Mouse (Mus musculus): ENCODE data around the gene Nlrp1b. TPM values are rescaled to one million over a fixed set of nuclear protein-coding genes. Genes with fewer than 3 reads are reported as not detected.
A peak's percentile ranks its signal among the peaks of the same experiment; 100 is the strongest.

The Nlrp1b gene
- total RNA-seq (2021), result under 1 TPM; 0.18 to 0.21 TPM
- long read RNA-seq, experiment 1, result 0 reads
- long read RNA-seq, experiment 2, result 0 reads

- DNase-seq, result no peak
These were observed at the start of gene Nlrp1b for GRCm38 (mm10) chr11:71230684-71231480. Nlrp1b (minus strand) TSS chr11:71230733.

DNA sequence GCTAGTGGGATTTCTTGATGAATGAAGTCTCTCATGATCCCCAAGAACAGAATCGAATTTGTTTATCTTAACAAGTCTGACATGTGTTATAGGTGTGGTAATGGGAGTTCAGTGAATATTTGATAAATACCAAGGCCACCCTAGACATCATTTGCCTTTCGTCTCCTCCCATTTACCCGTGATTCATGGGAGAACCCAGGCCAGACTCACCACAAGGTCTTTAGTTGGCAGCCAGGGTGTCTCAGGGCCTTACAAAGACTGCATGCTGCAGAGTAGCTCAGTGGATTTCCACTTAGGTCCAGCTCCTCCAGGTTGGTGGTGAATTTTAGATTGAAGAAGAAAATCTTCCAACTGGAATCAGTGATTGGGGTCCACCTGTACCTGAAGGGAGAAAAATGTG lies 30.5 kb upstream of the Nlrp1b start:
- DNase-seq, result peak; percentile 13

- DNase-seq, result no peak
These were observed 20.8 kb upstream of the Nlrp1b start for GRCm38 (mm10) chr11:71251333-71251732.

GRCm38 (mm10) chr11:71224614-71225013 lies 5.9 kb downstream of the Nlrp1b start:
- DNase-seq, result peak; percentile 28

DNA sequence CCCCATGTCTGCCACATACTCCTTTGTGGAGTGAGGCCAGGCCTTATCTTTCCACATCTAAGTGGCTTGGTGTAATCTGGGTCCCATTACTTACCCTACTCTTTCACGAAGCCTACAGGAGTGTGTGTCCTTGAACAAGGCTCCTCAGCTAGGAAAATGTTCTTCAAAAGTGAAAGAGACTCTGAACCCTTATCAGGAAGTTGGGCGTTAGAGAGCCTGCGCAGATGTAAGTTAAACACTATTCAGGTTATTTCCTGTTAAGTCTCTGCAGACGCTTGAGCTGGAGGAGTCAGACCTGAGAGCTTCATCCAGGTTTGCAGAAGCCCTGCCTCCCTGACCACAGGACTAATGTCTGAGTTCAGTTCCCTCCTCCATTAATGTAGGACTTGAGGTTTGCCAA lies 27.8 kb downstream of the Nlrp1b start:
- no peak for DNase-seq

DNA sequence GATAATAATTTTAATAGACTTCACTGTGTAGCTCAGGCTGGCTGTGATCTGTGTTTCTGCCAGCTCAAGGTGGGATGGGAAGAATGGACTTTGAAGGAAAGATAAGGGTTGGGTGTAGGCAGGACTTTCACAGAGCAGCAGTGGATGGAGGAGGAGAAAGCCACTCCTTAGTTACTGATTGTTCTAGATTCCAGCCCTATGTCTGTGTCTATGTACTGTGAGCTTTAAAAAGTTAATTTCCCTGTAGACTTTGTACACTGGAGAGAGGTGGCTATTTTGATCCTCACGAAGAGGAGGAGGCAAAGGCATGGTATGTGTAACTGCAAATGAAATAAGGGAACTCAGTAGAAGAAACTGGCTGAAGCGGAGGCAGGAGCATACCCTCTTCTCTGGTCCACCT lies 31.2 kb downstream of the Nlrp1b start:
- DNase-seq, result no peak

- no peak for DNase-seq
These were observed 60.9 kb downstream of the Nlrp1b start for GRCm38 (mm10) chr11:71169633-71170032.

DNA sequence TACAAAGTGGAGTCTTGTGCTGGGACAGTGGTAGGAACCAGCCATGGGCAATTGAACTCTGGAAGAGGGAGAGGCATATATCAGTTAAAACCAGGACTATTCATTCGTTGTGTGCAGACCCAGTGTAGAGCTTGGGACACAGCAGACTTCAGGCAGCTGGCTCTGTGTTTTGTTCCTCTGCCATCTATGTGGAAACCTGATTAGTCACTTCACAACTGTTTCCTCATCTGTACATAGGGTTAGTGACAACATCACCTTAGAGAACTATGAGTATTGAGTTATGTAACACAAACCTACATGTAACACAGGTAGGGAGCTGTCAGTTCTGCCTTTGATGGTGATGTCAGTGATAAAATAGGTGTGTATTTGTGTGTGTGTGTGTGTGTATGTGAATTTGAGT lies 66.4 kb downstream of the Nlrp1b start:
- DNase-seq, result no peak

DNA sequence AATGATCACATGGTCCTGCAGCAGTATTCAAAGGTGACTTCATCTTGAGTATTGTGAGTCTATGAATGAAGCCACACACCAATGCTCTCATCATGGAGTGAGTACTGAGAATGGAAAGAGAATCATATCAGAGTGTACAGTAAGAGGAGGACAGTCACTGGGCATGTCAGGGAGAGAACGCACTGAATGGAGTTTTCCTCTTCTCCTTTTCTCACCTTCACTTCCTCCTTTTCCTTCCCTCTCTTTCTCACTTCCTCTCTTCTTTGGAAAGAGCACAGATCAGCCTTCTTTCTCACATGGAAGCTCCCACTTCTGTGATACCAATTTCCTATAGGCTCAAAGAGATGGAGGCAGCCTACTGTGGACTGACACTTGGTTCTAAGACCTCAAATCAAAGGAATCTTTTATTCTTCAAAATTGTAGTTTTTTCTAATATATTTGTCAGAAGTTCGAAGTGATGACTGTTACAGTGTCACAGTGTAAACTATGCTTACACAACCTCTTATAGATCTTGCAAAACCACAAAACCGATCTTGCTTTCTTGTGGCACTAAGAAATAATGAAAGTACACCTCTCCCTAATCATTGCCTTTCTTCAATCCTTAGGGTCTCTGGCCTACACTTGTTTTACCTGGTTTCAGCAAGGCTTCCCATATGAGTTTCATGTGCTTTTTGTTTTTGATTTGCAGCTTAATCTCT lies 70.9 kb downstream of the Nlrp1b start:
- no peak for DNase-seq

- no peak for DNase-seq
These were observed 75.3 kb downstream of the Nlrp1b start for GRCm38 (mm10) chr11:71155272-71155671.

DNA sequence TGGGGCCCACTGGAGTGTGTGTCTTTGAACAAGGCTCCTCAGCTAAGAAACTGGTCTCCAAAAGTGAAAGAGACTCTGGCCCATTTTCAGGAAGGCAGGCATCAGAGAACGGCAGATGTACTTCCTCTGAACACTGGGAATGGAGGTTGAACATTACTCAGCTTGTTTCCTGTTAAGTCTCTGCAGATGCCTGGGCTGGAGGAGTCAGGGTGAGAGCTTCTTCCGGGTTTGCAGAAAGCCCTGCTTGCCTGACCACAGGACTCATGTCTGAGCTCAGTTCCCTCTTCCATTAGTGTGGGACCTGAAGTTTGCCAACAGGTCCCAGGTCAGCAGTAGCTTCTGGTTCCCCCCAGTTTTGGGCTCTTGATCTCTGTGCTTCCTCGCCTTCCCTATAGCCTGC lies 85.9 kb downstream of the Nlrp1b start, which contains the start of gene Nlrp1a:
Gene Nlrp1a, minus strand, starts transcription at position 44 of the 400 bp plus-strand sequence.
- no peak for DNase-seq

DNA sequence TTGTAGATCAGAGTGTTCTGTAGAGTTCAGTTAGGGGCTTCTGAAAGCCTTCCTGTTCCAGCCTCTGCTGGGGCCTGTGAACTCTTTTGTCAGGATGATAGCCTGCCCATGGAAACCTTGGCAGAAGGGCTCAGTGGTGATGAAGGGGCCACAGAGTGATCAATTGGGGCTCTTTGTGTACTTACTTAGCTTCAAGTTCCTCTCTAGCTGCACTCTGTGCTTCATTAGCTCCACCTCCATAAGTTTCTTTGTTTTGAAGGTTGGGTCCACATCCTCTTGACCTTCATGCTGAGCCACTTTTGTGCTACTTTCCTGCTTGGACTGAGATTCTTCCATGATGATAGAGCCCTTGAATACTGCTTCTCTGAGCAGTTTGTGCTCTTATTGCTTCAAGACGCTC lies 88.5 kb downstream of the Nlrp1b start:
- no peak for DNase-seq

DNA sequence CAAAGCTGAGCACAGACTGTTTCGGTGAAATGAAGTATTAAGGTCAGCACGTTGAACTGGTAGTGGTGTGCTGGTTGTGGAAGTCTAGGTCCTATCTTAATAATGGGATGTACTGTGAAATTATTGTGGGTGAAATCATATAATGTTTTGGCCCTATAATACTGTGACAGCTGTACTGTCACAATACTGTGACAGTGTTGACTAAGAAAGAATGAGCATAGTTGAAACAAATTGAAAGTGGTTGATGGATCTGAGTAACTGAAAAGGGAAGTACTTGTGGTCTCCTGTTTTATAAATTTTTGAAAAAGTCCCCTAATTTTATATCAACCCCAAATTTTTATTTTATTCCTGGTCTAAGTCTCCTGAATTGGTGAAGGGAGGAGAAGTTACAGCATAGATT lies 123.4 kb downstream of the Nlrp1b start:
- no peak for DNase-seq

- DNase-seq, result no peak
These were observed 124.1 kb downstream of the Nlrp1b start for GRCm38 (mm10) chr11:71106261-71107021.

DNA sequence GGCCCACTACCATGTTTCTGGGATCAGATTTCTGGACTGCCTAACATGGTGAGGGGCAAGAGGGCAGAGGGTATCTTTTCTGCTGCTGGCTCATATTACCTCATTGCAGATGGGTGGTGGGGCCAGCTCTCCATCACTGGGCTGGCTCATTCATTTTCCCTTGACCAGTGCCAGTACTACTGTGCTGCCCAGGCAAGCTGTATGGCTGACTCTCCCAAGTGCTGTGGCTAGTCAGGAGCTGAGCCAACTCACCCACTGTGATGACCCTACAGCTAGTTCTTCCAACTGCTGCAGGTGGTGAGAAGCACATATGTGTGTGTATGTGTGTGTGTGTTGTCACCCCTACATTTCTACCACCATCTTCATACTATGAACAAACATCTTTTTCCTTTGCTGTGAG lies 126.6 kb downstream of the Nlrp1b start:
- no peak for DNase-seq

Other genes starting within 250 kb of the Nlrp1b start
- gene C1qbp, start 247.7 kb downstream of the Nlrp1b start, total RNA-seq (2021), result 100 to 1,000 TPM; 254 to 262 TPM
- gene Dhx33, start 226.3 kb downstream of the Nlrp1b start, total RNA-seq (2021), result 10 to 100 TPM; 25.2 to 25.6 TPM
- gene Mis12, start 211.1 kb downstream of the Nlrp1b start, total RNA-seq (2021), result 10 to 100 TPM; 17.6 TPM
- gene Derl2, start 210.9 kb downstream of the Nlrp1b start, total RNA-seq (2021), result 10 to 100 TPM; 42.5 to 54.5 TPM
- 10 to 100 TPM in 1 of 2 experiments, 1 to 10 TPM in 1; 9.7 to 19.9 TPM for gene 6330403K07Rik, start 197.2 kb downstream of the Nlrp1b start, total RNA-seq (2021)
- 1 to 10 TPM; 1.6 TPM for gene Nlrp1a, start 86.0 kb downstream of the Nlrp1b start, total RNA-seq (2021)

Data from adrenal gland, postnatal 10 days (tissue).